Mouse (Mus musculus) brain, embryonic 14.5 days (tissue): ENCODE measurements around the gene Foxc2.
"Not testable (repeated sequence)": the region's sequence is repeated elsewhere in the genome, so short reads cannot be mapped to it uniquely, and the experiment has no call there.

Experiments
- CTCF ChIP-seq: fragments of 200-500 bp; IDR thresholded peaks from 2 replicates; pipeline ENCODE4 v1.5.1; 2012; ENCODE audit warnings: inconsistent platforms, mild to moderate bottlenecking, moderate library complexity, borderline replicate concordance; ENCODE audit not compliant: insufficient read depth, insufficient read length; ENCODE audit errors: extremely low read depth
- POLR2A ChIP-seq: fragments of 200-500 bp; IDR thresholded peaks from 2 replicates; pipeline ENCODE4 v1.6.1; 2012; ENCODE audit warnings: mild to moderate bottlenecking, inconsistent platforms, borderline replicate concordance; ENCODE audit not compliant: poor library complexity, insufficient read depth, insufficient read length, severe bottlenecking; ENCODE audit errors: extremely low read depth

DNA sequence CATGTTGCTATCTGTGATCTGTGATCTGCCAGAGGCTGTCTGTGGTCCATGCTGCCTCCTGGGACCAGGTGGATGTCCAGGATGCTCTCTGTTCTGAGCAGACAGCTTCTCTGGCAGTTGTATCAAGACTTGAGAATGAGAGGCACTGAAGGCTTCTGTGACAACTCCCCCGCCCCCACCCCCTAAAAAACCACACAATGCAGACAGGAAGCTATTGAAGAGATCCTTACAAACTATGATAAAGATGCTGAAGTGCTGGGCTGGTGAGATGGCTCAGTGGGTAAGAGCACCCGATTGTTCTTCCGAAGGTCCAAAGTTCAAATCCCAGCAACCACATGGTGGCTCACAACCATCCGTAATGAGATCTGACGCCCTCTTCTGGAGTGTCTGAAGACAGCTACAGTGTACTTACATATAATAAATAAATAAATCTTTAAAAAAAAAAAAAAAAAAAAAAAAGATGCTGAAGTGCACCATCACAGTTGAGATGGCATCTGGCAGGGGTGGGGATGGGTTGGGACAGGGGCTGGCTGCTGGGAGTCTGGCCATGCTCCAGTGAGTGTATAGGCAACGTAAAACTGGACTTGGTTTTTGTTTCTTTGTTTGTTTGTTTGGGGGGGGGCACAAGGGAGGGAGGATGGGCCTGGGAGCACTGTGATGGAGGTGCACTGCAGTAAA lies 29.6 kb downstream of the Foxc2 start:
- TF ChIP-seq CTCF, POLR2A: not testable (repeated sequence)
